Mouse (Mus musculus) layer of hippocampus, postnatal 10 days (tissue): ENCODE data around the gene Gm7714. TPM values are rescaled to one million over a fixed set of nuclear protein-coding genes. Genes with fewer than 3 reads are reported as not detected.
A peak's percentile ranks its signal among the peaks of the same experiment; 100 is the strongest.
"Not testable (repeated sequence)": the region's sequence is repeated elsewhere in the genome, so short reads cannot be mapped to it uniquely, and the experiment has no call there.

Experiments
- DNase-seq, 2 experiments: peaks; one replicate each; pipeline ENCODE4 v3.0.0; 2021; ENCODE audit warnings: low spot score in 2 of 2
- long read RNA-seq: library from polyadenylated mRNA; stranded (forward); transcript quantifications from one replicate; pipeline ENCODE4 v2.0.0, GENCODE M21; 2023
- total RNA-seq, 2 experiments: library from RNA; stranded (reverse); gene quantifications; 2 replicates each; pipeline ENCODE4 v1.2.3; 2021

Gene Gm7714
- not detected for total RNA-seq
- long read RNA-seq: 0 reads

- no peak for DNase-seq
Observed at GRCm38 (mm10) chr5:88268619-88269018, at the start of gene Gm7714. Gm7714 (plus strand) TSS chr5:88268919.

DNA sequence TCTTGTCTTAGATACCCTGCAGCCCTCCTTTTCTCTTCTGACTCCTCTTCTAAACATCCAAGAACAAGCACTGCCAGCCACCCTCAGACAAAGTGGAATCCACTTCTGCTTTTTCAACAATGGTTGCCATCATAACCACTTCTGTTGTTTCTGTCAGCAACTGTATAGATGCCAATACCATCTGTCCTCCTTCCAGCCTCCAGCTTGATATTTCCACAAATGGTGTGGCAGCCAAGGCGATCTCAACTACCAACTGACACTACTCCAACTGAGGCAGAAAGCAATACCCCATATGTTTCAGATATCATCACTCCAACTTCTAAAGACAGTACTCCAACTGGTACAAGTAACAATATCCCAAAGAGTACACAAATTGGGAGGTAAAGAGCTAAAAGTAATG, 12.2 kb upstream of the Gm7714 start:
- peak; percentile 30 to 55 for DNase-seq

DNA sequence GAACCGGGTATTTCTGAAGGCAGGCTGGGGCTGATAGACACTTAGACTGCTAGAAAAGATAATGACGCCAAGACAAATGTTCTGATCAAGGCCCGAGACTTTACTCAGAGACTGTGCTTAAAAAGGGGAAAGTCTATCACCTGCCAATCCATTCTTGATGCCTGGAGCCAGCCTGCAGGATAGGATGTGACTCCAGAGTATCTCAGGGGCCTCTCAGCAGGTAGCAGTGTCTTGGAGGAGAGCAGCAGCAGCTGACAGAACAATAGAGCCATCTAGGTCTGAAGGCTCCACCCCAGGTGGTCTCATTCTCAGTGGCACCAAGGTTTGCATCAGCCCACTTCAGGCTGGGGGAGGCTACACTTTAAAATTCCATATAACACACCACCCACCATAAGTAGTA, 42.6 kb downstream of the Gm7714 start:
- not testable (repeated sequence) for DNase-seq

GRCm38 (mm10) chr5:88317012-88317411, 48.3 kb downstream of the Gm7714 start, which contains the start of gene Prol1:
Prol1 (plus strand) TSS chr5:88317312.
- no peak for DNase-seq

Other genes with a start within 250 kb of the Gm7714 start
- gene Smr2, start 182.4 kb upstream of the Gm7714 start, total RNA-seq: not detected
- not detected for gene Gm11116, start 157.4 kb upstream of the Gm7714 start, total RNA-seq
- not detected for gene Gm11115, start 114.8 kb upstream of the Gm7714 start, total RNA-seq
- gene Prol1, start 48.4 kb downstream of the Gm7714 start, total RNA-seq: not detected
- gene Amtn, start 107.2 kb downstream of the Gm7714 start, total RNA-seq: not detected
- not detected for gene Ambn, start 187.1 kb downstream of the Gm7714 start, total RNA-seq
- gene Enam, start 219.1 kb downstream of the Gm7714 start, total RNA-seq: not detected